Mouse (Mus musculus): ENCODE results near the gene Ror1.

DNA sequence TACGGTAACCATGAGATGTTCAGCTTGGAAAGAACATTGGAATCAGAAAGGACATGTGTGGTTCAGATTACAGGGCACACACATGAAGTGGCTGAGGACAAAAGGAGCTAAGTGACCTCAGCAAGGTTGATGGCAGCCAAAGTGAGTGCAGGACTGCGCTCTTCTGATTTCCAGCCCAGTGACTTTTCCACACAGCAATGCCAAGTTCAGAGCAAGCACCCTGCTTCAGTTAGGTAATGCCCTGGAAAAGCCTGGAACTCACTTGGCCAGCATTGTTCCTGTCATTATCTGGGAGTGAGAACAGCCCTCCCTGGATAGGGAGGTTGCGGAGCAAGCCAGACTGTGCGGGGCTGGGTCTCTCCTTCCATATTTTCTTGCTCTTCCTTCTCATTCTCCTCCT, 299.8 kb downstream of the Ror1 start:
- TF ChIP-seq MYOG (IDR thresholded peaks at IDR 0.05; ENCODE audit: control insufficient read depth in 1 of 3, insufficient read depth in 1 of 3, insufficient read length in 2 of 3, low read depth in 2 of 3) (no peak), POLR2A (IDR thresholded peaks at IDR 0.05; ENCODE audit: insufficient read length, low read depth) (no peak), MYOD1 (IDR thresholded peaks at IDR 0.05; ENCODE audit: control insufficient read depth in 1 of 3, insufficient read length in 2 of 3, low read depth in 2 of 3) (no peak)
